2 mouse cellular contexts compared by ENCODE assay signal in genomic region chr2:167746344-167746743, GRCm38 (mm10).
TF ChIP-seq lines count a peak whose summit lies in the region.

No protein-coding gene starts in this region.

TF ChIP-seq in CH12.LX, 34 proteins besides CTCF, POLR2A, EP300 and RAD21:
- TF ChIP-seq ZKSCAN1 (IDR thresholded peaks at IDR 0.05; ENCODE audit: borderline replicate concordance, low read depth, low read length) (peak; percentile 13; the same call in 1 of the 2 replicates), E2F4 (IDR thresholded peaks at IDR 0.05; ENCODE audit: insufficient replicate concordance, low read depth, low read length) (no peak)

TF ChIP-seq in MEL, 35 proteins besides CTCF, POLR2A, EP300 and RAD21:
- no peak for TF ChIP-seq BHLHE40 (IDR thresholded peaks at IDR 0.05; ENCODE audit: borderline replicate concordance, low read depth, low read length)
- no peak for TF ChIP-seq GATA1 (IDR thresholded peaks at IDR 0.05; ENCODE audit: low read depth, low read length)
- no peak for TF ChIP-seq POLR2AphosphoS5 (IDR thresholded peaks at IDR 0.05; ENCODE audit: borderline replicate concordance, low read depth, low read length)
- no peak for TF ChIP-seq MAX (IDR thresholded peaks at IDR 0.05; ENCODE audit: low read length)
- TF ChIP-seq ZKSCAN1 (IDR thresholded peaks at IDR 0.05; ENCODE audit: low read depth, low read length): peak; percentile 91
